Mouse (Mus musculus) neutrophil, adult 83 days (primary cell): ENCODE results near the gene Gm8439. TPM values are rescaled to one million over a fixed set of nuclear protein-coding genes. Genes with fewer than 3 reads are reported as not detected.

Experiments
- total RNA-seq, 2 experiments: library from RNA; stranded (reverse); gene quantifications; one replicate each; pipeline ENCODE4 v1.2.4; 2023

The Gm8439 gene
- 1 to 10 TPM; 1.6 TPM for total RNA-seq

DNA sequence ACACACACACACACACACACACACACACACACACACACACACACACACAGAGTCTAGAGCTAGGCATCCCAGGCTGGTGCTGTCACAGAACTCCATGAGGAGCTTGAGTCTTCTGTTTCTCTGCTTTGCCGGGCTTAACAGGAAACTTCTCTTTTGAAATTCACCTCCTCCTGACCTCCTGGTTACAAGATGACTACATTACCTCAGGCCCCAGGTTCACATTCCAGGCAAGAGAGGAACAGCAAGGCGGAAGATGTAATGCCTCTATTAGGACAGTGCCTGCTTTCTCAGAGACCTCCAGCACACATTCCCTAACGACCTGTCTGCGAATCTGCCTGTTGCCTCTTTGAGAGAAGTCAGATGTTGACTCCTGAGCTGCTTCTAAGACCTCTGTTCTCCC lies at the start of gene Gm8439:
TSS of gene Gm8439 (plus strand) at position 301 of the 400 bp plus-strand sequence.

DNA sequence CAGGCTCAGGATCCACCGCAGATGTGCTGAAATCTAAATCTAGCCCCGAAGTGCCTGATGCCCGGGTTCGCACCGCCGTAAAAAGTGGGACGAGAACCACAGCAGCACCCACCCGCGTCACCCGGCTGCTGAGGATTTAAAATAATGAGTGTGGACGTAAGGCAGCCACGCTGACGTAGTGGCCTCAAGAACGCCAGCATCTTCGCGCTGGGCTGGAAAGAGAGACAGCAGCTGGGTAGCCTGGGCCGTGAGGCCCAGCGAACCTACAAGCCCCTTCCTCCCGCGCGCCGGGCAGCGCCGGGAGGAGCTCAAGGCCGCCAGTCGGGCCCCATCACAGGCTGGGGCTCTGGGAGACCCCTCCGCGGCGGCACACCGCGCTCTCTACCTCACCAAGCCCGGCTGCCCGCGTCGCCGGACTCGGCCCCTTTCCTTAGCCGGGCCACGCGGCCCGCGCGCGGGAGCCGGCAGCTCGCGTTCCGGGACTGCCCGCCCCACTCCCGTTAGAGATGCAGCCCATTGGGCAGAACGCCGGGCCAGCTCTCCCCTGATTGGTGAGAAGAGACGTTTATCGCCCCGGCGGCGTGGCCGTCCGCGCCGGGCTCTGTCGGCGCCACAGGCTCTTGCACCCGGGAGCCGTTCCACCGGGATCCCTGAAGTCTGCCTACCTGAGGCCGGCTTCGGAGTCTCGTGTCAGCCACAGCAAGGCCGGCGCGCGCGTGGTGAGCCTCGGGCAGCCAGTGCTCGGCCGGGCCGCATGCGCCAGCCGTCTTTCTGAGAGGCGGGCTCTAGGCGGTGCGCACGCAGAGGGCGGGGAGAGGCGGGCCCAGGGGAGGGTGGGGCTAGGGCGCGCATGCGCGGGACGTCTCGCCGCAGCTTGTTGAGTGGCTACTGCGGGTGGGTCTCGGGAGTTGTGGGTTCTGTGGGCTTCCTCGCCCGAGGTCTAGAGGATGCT lies 18.8 kb upstream of the Gm8439 start, which contains the start of gene Ctps:
TSS of gene Ctps (minus strand) at position 791 of the 952 bp plus-strand sequence.

Other genes with a start within 250 kb of the Gm8439 start
- gene Scmh1, start 183.5 kb upstream of the Gm8439 start, total RNA-seq, result 10 to 100 TPM; 21.4 to 24.0 TPM
- gene Slfnl1, start 56.5 kb upstream of the Gm8439 start, total RNA-seq, result under 1 TPM in 1 of 2 experiments, not detected in 1; 0.22 TPM
- 10 to 100 TPM in 1 of 2 experiments, 1 to 10 TPM in 1; 8.9 to 10.6 TPM for gene Ctps, start 18.5 kb upstream of the Gm8439 start, total RNA-seq
- gene Cited4, start 77.8 kb downstream of the Gm8439 start, total RNA-seq, result 10 to 100 TPM; 12.2 to 14.6 TPM
- gene Kcnq4, start 159.9 kb downstream of the Gm8439 start, total RNA-seq, result not detected
- 10 to 100 TPM; 45.6 to 47.6 TPM for gene Nfyc, start 242.8 kb downstream of the Gm8439 start, total RNA-seq